Mouse (Mus musculus) bone marrow macrophage, adult 2 months (primary cell): Measurements from ENCODE around the gene Hoxa1. TPM values are rescaled to one million over a fixed set of nuclear protein-coding genes. Genes with fewer than 3 reads are reported as not detected.

Experiments used
- H3K27ac ChIP-seq: 2 replicates; pipeline ENCODE4 v1.5.1; 2012; ENCODE audit warnings: low read depth, low read length; ENCODE audit not compliant: insufficient read depth
- H3K4me1 ChIP-seq: 2 replicates; pipeline ENCODE4 v1.6.1; 2012; ENCODE audit warnings: low read length; ENCODE audit not compliant: control insufficient read depth, insufficient read depth
- H3K4me3 ChIP-seq: 2 replicates; pipeline ENCODE4 v1.5.1; 2012; ENCODE audit warnings: mild to moderate bottlenecking, low read length, moderate library complexity; ENCODE audit not compliant: insufficient read depth
- CTCF ChIP-seq: IDR thresholded peaks from 2 replicates; pipeline ENCODE4 v1.5.1; 2012; ENCODE audit warnings: low read depth, mild to moderate bottlenecking, low read length, moderate library complexity
- POLR2A ChIP-seq: IDR thresholded peaks from 2 replicates; pipeline ENCODE4 v1.6.1; 2012; ENCODE audit warnings: mild to moderate bottlenecking, low read depth, low read length, borderline replicate concordance
- polyA plus RNA-seq: library from polyadenylated mRNA; stranded (reverse); fragments of >200 nt; gene quantifications from 2 replicates; pipeline ENCODE4 v1.2.4, GENCODE M21; 2012; ENCODE audit not compliant: missing spikeins, insufficient read depth, insufficient read length

Hoxa1 gene
- polyA plus RNA-seq, 1 experiment, result 1.1 TPM

- H3K4me3 ChIP-seq, result no peak overlapping the region
- no peaks in the 10 kb centered on the region for H3K4me1 ChIP-seq
- H3K27ac ChIP-seq, result no peak overlapping the region
- TF ChIP-seq CTCF (no peak), POLR2A (no peak)
Observed at GRCm38 (mm10) chr6:52202362-52203120, 44.4 kb upstream of the Hoxa1 start.

- no peak overlapping the region for H3K4me3 ChIP-seq
- TF ChIP-seq CTCF, result no peak
- no peak for TF ChIP-seq POLR2A
- H3K4me1 ChIP-seq, result no peaks in the 10 kb centered on the region
- H3K27ac ChIP-seq, result no peak overlapping the region
Observed at GRCm38 (mm10) chr6:52201269-52201668, 43.2 kb upstream of the Hoxa1 start.

- Histone ChIP-seq H3K4me1 (no peaks in the 10 kb centered on the region), H3K27ac (no peak overlapping the region), H3K4me3 (no peak overlapping the region)
- no peak for TF ChIP-seq CTCF
- no peak for TF ChIP-seq POLR2A
Observed at GRCm38 (mm10) chr6:52200751-52201250, 42.7 kb upstream of the Hoxa1 start.

GRCm38 (mm10) chr6:52200073-52200750, 42.1 kb upstream of the Hoxa1 start:
- no peak overlapping the region for H3K4me3 ChIP-seq
- no peaks in the 10 kb centered on the region for H3K4me1 ChIP-seq
- no peak overlapping the region for H3K27ac ChIP-seq
- no peak for TF ChIP-seq POLR2A
- TF ChIP-seq CTCF, result no peak

- Histone ChIP-seq H3K27ac (no peak overlapping the region), H3K4me3 (no peak overlapping the region), H3K4me1 (peaks cover 4% of the 10 kb centered on the region)
- TF ChIP-seq CTCF (no peak), POLR2A (no peak)
Observed at GRCm38 (mm10) chr6:52197271-52197670, 39.2 kb upstream of the Hoxa1 start.

- TF ChIP-seq CTCF (no peak), POLR2A (no peak)
- Histone ChIP-seq H3K27ac (no peak overlapping the region), H3K4me1 (peaks cover 5% of the 10 kb centered on the region), H3K4me3 (no peak overlapping the region)
Observed at GRCm38 (mm10) chr6:52196811-52197210, 38.7 kb upstream of the Hoxa1 start.

GRCm38 (mm10) chr6:52194690-52195089, 36.6 kb upstream of the Hoxa1 start:
- TF ChIP-seq CTCF (no peak), POLR2A (no peak)
- no peak overlapping the region for H3K4me3 ChIP-seq
- no peak overlapping the region for H3K27ac ChIP-seq
- peaks cover 5% of the 10 kb centered on the region for H3K4me1 ChIP-seq

GRCm38 (mm10) chr6:52191860-52192550, 33.9 kb upstream of the Hoxa1 start:
- peak overlapping the region; percentile 78 for H3K4me3 ChIP-seq
- TF ChIP-seq CTCF (no peak), POLR2A (no peak)
- peaks cover 5% of the 10 kb centered on the region for H3K4me1 ChIP-seq
- H3K27ac ChIP-seq, result no peak overlapping the region

- Histone ChIP-seq H3K4me1 (peaks cover 5% of the 10 kb centered on the region), H3K27ac (no peak within 1 kb of the TSS), H3K4me3 (peak within 1 kb of the TSS; percentile 78)
- TF ChIP-seq POLR2A (no peak), CTCF (no peak)
Observed at GRCm38 (mm10) chr6:52190906-52191810, 33.0 kb upstream of the Hoxa1 start, which contains the start of gene Hoxa4. Gene Hoxa4 (minus strand): TSS chr6:52191753.
